Mouse (Mus musculus): ENCODE measurements around the gene Cpa2. TPM values are rescaled to one million over a fixed set of nuclear protein-coding genes. Genes with fewer than 3 reads are reported as not detected.

The Cpa2 gene
- polyA plus RNA-seq, 2 experiments = 0.60 to 2.1 TPM

GRCm38 (mm10) chr6:30542277-30542676, 895 bp downstream of the Cpa2 start:
- ATAC-seq (ENCODE audit: insufficient read depth) = no peak
- H3K9me3 ChIP-seq (ENCODE audit: control insufficient read depth, low read length) = no peaks in the 10 kb centered on the region
- peaks cover 0 to 9% of the 10 kb centered on the region in 2 experiments; a peak in 2 of 4 replicates for H3K4me1 ChIP-seq (replicated peaks; ENCODE audit: control insufficient read depth in 2 of 2, insufficient read depth in 2 of 2, low read length in 1 of 2)
- H3K36me3 ChIP-seq (replicated peaks; ENCODE audit: control insufficient read depth, insufficient read depth, low read depth) = no peaks in the 10 kb centered on the region
- H3K4me3 ChIP-seq (ENCODE audit: insufficient read depth in 1 of 2, low read depth in 2 of 2, low read length in 2 of 2) = no peak overlapping the region
- no peak for DNase-seq (ENCODE audit: low read depth in 3 of 3, low spot score in 3 of 3)
- no peak overlapping the region for H3K27ac ChIP-seq
- WGBS (ENCODE audit: insufficient replicate concordance) = 23% methylated on average over 6 of the region's 6 CpGs
- no peak overlapping the region for H3K4me2 ChIP-seq (ENCODE audit: low read depth)
- no peak for TF ChIP-seq EP300 (IDR thresholded peaks at IDR 0.05; ENCODE audit: low read depth)
- no peak for TF ChIP-seq CTCF (IDR thresholded peaks at IDR 0.05; ENCODE audit: low read depth)
- H3K27me3 ChIP-seq (ENCODE audit: control insufficient read depth, insufficient read depth, low read length) = peaks cover 15% of the 10 kb centered on the region
- H3K9ac ChIP-seq (replicated peaks) = no peak overlapping the region

- Histone ChIP-seq H3K27ac (no peak overlapping the region), H3K9me3 (ENCODE audit: control insufficient read depth, low read length) (no peaks in the 10 kb centered on the region), H3K4me2 (ENCODE audit: low read depth) (no peak overlapping the region), H3K4me1 (replicated peaks; ENCODE audit: control insufficient read depth in 2 of 2, insufficient read depth in 2 of 2, low read length in 1 of 2) (peaks cover 0 to 11% of the 10 kb centered on the region in 2 experiments; a peak in 2 of 4 replicates), H3K36me3 (replicated peaks; ENCODE audit: control insufficient read depth, insufficient read depth, low read depth) (no peaks in the 10 kb centered on the region), H3K27me3 (ENCODE audit: control insufficient read depth, insufficient read depth, low read length) (peaks cover 18% of the 10 kb centered on the region), H3K9ac (replicated peaks) (no peak overlapping the region), H3K4me3 (ENCODE audit: insufficient read depth in 1 of 2, low read depth in 2 of 2, low read length in 2 of 2) (no peak overlapping the region)
- 28% methylated on average over 12 of the region's 12 CpGs for WGBS (ENCODE audit: insufficient replicate concordance)
- TF ChIP-seq CTCF (IDR thresholded peaks at IDR 0.05; ENCODE audit: low read depth) (no peak), EP300 (IDR thresholded peaks at IDR 0.05; ENCODE audit: low read depth) (no peak)
- DNase-seq (ENCODE audit: low read depth in 3 of 3, low spot score in 3 of 3) = no peak
- ATAC-seq (ENCODE audit: insufficient read depth) = no peak
Observed at GRCm38 (mm10) chr6:30543077-30543476, 1.7 kb downstream of the Cpa2 start.

- Histone ChIP-seq H3K9me3 (ENCODE audit: control insufficient read depth, low read length) (no peaks in the 10 kb centered on the region), H3K9ac (replicated peaks) (no peak overlapping the region), H3K27me3 (ENCODE audit: control insufficient read depth, insufficient read depth, low read length) (peaks cover 23% of the 10 kb centered on the region), H3K36me3 (replicated peaks; ENCODE audit: control insufficient read depth, insufficient read depth, low read depth) (no peaks in the 10 kb centered on the region), H3K4me1 (replicated peaks; ENCODE audit: control insufficient read depth in 2 of 2, insufficient read depth in 2 of 2, low read length in 1 of 2) (peaks cover 0 to 7% of the 10 kb centered on the region in 2 experiments; a peak in 1 of 4 replicates), H3K27ac (no peak overlapping the region), H3K4me2 (ENCODE audit: low read depth) (no peak overlapping the region), H3K4me3 (ENCODE audit: insufficient read depth in 1 of 2, low read depth in 2 of 2, low read length in 2 of 2) (no peak overlapping the region)
- no peak for DNase-seq (ENCODE audit: low read depth in 3 of 3, low spot score in 3 of 3)
- no peak for TF ChIP-seq CTCF (IDR thresholded peaks at IDR 0.05; ENCODE audit: low read depth)
- TF ChIP-seq EP300 (IDR thresholded peaks at IDR 0.05; ENCODE audit: low read depth) = no peak
- no peak for ATAC-seq (ENCODE audit: insufficient read depth)
- 17% methylated on average over 8 of the region's 8 CpGs for WGBS (ENCODE audit: insufficient replicate concordance)
Observed at GRCm38 (mm10) chr6:30543851-30544250, 2.5 kb downstream of the Cpa2 start.

GRCm38 (mm10) chr6:30545689-30546088, 4.3 kb downstream of the Cpa2 start:
- Histone ChIP-seq H3K4me1 (replicated peaks; ENCODE audit: control insufficient read depth in 2 of 2, insufficient read depth in 2 of 2, low read length in 1 of 2) (peaks cover 0 to 11% of the 10 kb centered on the region in 2 experiments; a peak in 1 of 4 replicates), H3K27ac (no peak overlapping the region), H3K4me2 (ENCODE audit: low read depth) (no peak overlapping the region), H3K9ac (replicated peaks) (no peak overlapping the region), H3K9me3 (ENCODE audit: control insufficient read depth, low read length) (no peaks in the 10 kb centered on the region), H3K36me3 (replicated peaks; ENCODE audit: control insufficient read depth, insufficient read depth, low read depth) (no peaks in the 10 kb centered on the region), H3K27me3 (ENCODE audit: control insufficient read depth, insufficient read depth, low read length) (peaks cover 31% of the 10 kb centered on the region), H3K4me3 (ENCODE audit: insufficient read depth in 1 of 2, low read depth in 2 of 2, low read length in 2 of 2) (no peak overlapping the region)
- ATAC-seq (ENCODE audit: insufficient read depth) = no peak
- no peak for TF ChIP-seq CTCF (IDR thresholded peaks at IDR 0.05; ENCODE audit: low read depth)
- TF ChIP-seq EP300 (IDR thresholded peaks at IDR 0.05; ENCODE audit: low read depth) = no peak
- no peak for DNase-seq (ENCODE audit: low read depth in 3 of 3, low spot score in 3 of 3)
- 64% methylated on average over 7 of the region's 7 CpGs for WGBS (ENCODE audit: insufficient replicate concordance)

GRCm38 (mm10) chr6:30546571-30547273, 5.3 kb downstream of the Cpa2 start:
- no peak overlapping the region for H3K27ac ChIP-seq
- H3K9ac ChIP-seq (replicated peaks) = no peak overlapping the region
- H3K27me3 ChIP-seq (ENCODE audit: control insufficient read depth, insufficient read depth, low read length) = peaks cover 32% of the 10 kb centered on the region
- no peaks in the 10 kb centered on the region for H3K9me3 ChIP-seq (ENCODE audit: control insufficient read depth, low read length)
- ATAC-seq (ENCODE audit: insufficient read depth) = no peak
- peak in 1 of 3 experiments; percentile 14 for DNase-seq (ENCODE audit: low read depth in 3 of 3, low spot score in 3 of 3)
- no peak overlapping the region; a peak in 1 of 4 replicates for H3K4me3 ChIP-seq (ENCODE audit: insufficient read depth in 1 of 2, low read depth in 2 of 2, low read length in 2 of 2)
- WGBS (ENCODE audit: insufficient replicate concordance) = 14% methylated on average over 17 of the region's 17 CpGs
- TF ChIP-seq EP300 (IDR thresholded peaks at IDR 0.05; ENCODE audit: low read depth) (no peak), CTCF (IDR thresholded peaks at IDR 0.05; ENCODE audit: low read depth) (no peak)
- H3K4me1 ChIP-seq (replicated peaks; ENCODE audit: control insufficient read depth in 2 of 2, insufficient read depth in 2 of 2, low read length in 1 of 2) = peaks cover 0 to 11% of the 10 kb centered on the region in 2 experiments; a peak in 1 of 4 replicates
- H3K36me3 ChIP-seq (replicated peaks; ENCODE audit: control insufficient read depth, insufficient read depth, low read depth) = no peaks in the 10 kb centered on the region
- peak overlapping the region; percentile 44 for H3K4me2 ChIP-seq (ENCODE audit: low read depth)

Data from liver, embryonic 14.5 days (tissue).